Mouse (Mus musculus): ENCODE measurements at regions not wholly inside any gene's neighbourhood (a gene's known extent, or its start where the extent isn't known, plus 50 kb on each side); places are given as distances from the start of the nearest gene placed in this dataset.
A peak's percentile ranks its signal among the peaks of the same experiment; 100 is the strongest.

- peak in 1 of 2 experiments; percentile 6 for DNase-seq (ENCODE audit: low spot score in 2 of 2)
Measured at GRCm38 (mm10) chr9:92045472-92045905, 147.2 kb upstream of the Plscr5 start.

- DNase-seq (ENCODE audit: low spot score in 2 of 2): no peak
Measured at GRCm38 (mm10) chr9:92044161-92044560, 148.6 kb upstream of the Plscr5 start.

GRCm38 (mm10) chr9:92016521-92016920 is 176.2 kb upstream of the Plscr5 start:
- DNase-seq (ENCODE audit: low spot score in 2 of 2): no peak

- DNase-seq (ENCODE audit: low spot score in 2 of 2): peak in 1 of 2 experiments; percentile 28
Measured at GRCm38 (mm10) chr9:92015923-92016322, 176.8 kb upstream of the Plscr5 start.

GRCm38 (mm10) chr9:91988240-91988639 is 204.5 kb upstream of the Plscr5 start:
- DNase-seq (ENCODE audit: low spot score in 2 of 2): no peak

- DNase-seq (ENCODE audit: low spot score in 2 of 2): no peak
Measured at GRCm38 (mm10) chr9:91981955-91982621, 210.6 kb upstream of the Plscr5 start.

GRCm38 (mm10) chr9:91981499-91981898 is 211.2 kb upstream of the Plscr5 start:
- DNase-seq (ENCODE audit: low spot score in 2 of 2): no peak

GRCm38 (mm10) chr9:91964051-91964450 is 228.7 kb upstream of the Plscr5 start:
- no peak for DNase-seq (ENCODE audit: low spot score in 2 of 2)

GRCm38 (mm10) chr9:91962726-91963125 is 230.0 kb upstream of the Plscr5 start:
- no peak for DNase-seq (ENCODE audit: low spot score in 2 of 2)

- no peak for DNase-seq (ENCODE audit: low spot score in 2 of 2)
Measured at GRCm38 (mm10) chr9:91961666-91962065, 231.1 kb upstream of the Plscr5 start.

- DNase-seq (ENCODE audit: low spot score in 2 of 2): no peak
Measured at GRCm38 (mm10) chr9:91960556-91961325, 232.0 kb upstream of the Plscr5 start.

- peak in 1 of 2 experiments; percentile 15 for DNase-seq (ENCODE audit: low spot score in 2 of 2)
Measured at GRCm38 (mm10) chr9:91959592-91959991, 233.1 kb upstream of the Plscr5 start.

- no peak for DNase-seq (ENCODE audit: low spot score in 2 of 2)
Measured at GRCm38 (mm10) chr9:91959076-91959475, 233.7 kb upstream of the Plscr5 start.

GRCm38 (mm10) chr9:91958421-91958820 is 234.3 kb upstream of the Plscr5 start:
- DNase-seq (ENCODE audit: low spot score in 2 of 2): no peak

GRCm38 (mm10) chr9:91957061-91957460 is 235.7 kb upstream of the Plscr5 start:
- no peak for DNase-seq (ENCODE audit: low spot score in 2 of 2)

GRCm38 (mm10) chr9:91948746-91949145 is 244.0 kb upstream of the Plscr5 start:
- DNase-seq (ENCODE audit: low spot score in 2 of 2): no peak

- DNase-seq (ENCODE audit: low spot score in 2 of 2): no peak
Measured at GRCm38 (mm10) chr9:91942001-91942400, 250.7 kb upstream of the Plscr5 start.

GRCm38 (mm10) chr9:91938729-91939128 is 254.0 kb upstream of the Plscr5 start:
- no peak for DNase-seq (ENCODE audit: low spot score in 2 of 2)

GRCm38 (mm10) chr9:91904066-91904465 is 288.7 kb upstream of the Plscr5 start:
- DNase-seq (ENCODE audit: low spot score in 2 of 2): no peak

- DNase-seq (ENCODE audit: low spot score in 2 of 2): no peak
Measured at GRCm38 (mm10) chr9:91900956-91901355, 291.8 kb upstream of the Plscr5 start.

GRCm38 (mm10) chr9:91876823-91877222 is 315.9 kb upstream of the Plscr5 start:
- no peak for DNase-seq (ENCODE audit: low spot score in 2 of 2)

GRCm38 (mm10) chr9:91831556-91831955 is 361.2 kb upstream of the Plscr5 start:
- no peak for DNase-seq (ENCODE audit: low spot score in 2 of 2)
